Mouse (Mus musculus): ENCODE measurements around the gene Tssk2. TPM values are rescaled to one million over a fixed set of nuclear protein-coding genes. Genes with fewer than 3 reads are reported as not detected.
A peak's percentile ranks its signal among the peaks of the same experiment; 100 is the strongest.

The Tssk2 gene
- total RNA-seq (2021) = not detected
- long read RNA-seq, experiment 1 = 0 reads
- long read RNA-seq, experiment 2 = 0 reads

GRCm38 (mm10) chr16:17898462-17898861, at the start of gene Tssk2, which contains the start of gene Dgcr2:
Gene Tssk2, plus strand, starts transcription at chr16:17898637.
Gene Dgcr2, minus strand, starts transcription at chr16:17898562.
- no peak for DNase-seq
- intact Hi-C loops (cut with DNase I) = no loop called here

GRCm38 (mm10) chr16:17848928-17849327, 49.5 kb upstream of the Tssk2 start:
- intact Hi-C loops (cut with DNase I) = loop anchor here (5.0 kb wide), 1 partner anchor 67 kb away; no protein-coding TSS in a partner anchor
- DNase-seq = no peak

- intact Hi-C loops (cut with DNase I) = loop anchor here (5.0 kb wide), 1 partner anchor 67 kb away; no protein-coding TSS in a partner anchor
- no peak for DNase-seq
Measured at GRCm38 (mm10) chr16:17849486-17849885, 49.0 kb upstream of the Tssk2 start.

DNA sequence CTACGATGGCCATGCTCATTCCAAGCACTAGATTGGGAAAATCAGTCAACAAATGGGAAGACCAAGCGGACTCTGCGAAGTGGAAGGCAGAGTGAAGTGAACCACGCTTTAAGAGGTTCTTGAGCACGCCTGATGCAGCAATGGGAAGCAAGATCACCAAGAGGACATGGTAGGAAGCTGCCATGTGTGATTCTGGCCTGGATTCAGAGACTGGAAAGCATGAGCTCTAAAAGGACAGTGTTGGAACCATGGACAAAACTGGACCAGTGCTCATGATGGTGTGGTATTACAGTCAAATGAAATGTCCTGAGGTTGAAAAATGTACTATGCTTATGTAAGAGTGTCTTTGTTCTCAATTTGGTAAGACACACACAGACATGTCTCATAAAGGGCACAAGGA, 47.1 kb upstream of the Tssk2 start:
- intact Hi-C loops (cut with DNase I) = no loop called here
- no peak for DNase-seq

DNA sequence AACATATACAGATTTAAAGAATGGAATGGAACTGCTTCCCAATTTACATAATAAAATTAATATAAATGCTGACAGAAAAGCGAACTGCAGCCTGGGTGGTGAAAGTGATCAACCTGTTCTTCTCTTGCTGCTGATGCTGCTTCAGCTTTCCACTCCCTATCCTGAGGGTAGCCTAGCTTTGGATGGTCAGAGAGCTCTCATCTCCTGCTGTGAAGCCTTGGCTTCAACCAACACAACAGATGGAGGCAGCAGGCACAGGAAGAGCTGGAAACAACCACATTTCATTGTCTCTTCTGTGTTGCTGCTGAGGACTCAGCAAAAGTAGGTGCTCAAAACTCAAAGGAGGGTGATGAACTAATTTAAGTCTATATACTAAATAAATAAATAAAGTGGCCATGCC, 46.6 kb upstream of the Tssk2 start:
- intact Hi-C loops (cut with DNase I) = no loop called here
- DNase-seq = no peak

GRCm38 (mm10) chr16:17853263-17853662, 45.2 kb upstream of the Tssk2 start:
- intact Hi-C loops (cut with DNase I) = no loop called here
- DNase-seq = no peak

GRCm38 (mm10) chr16:17857157-17857556, 41.3 kb upstream of the Tssk2 start:
- intact Hi-C loops (cut with DNase I) = no loop called here
- no peak for DNase-seq

GRCm38 (mm10) chr16:17858592-17858991, 39.8 kb upstream of the Tssk2 start:
- DNase-seq = no peak
- intact Hi-C loops (cut with DNase I) = no loop called here

DNA sequence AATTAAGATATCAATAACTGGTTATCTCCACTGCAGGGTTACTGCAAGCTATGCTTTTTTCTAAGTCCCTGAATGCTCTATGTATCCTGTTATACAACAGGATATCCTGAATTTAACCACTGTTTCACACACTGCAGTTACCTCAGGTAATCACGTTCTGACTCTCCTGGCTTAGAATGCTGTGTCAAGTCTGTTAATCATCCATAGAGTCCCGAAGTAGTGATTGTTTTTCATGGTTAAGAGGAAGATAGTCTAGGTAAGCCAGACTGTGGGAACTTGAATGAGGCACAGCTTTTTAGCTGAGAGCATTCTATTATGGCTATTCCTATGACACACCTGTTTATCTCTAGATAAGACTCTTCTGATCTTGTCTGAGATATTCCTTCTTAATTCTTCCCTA, 33.1 kb upstream of the Tssk2 start:
- DNase-seq = no peak
- intact Hi-C loops (cut with DNase I) = no loop called here

DNA sequence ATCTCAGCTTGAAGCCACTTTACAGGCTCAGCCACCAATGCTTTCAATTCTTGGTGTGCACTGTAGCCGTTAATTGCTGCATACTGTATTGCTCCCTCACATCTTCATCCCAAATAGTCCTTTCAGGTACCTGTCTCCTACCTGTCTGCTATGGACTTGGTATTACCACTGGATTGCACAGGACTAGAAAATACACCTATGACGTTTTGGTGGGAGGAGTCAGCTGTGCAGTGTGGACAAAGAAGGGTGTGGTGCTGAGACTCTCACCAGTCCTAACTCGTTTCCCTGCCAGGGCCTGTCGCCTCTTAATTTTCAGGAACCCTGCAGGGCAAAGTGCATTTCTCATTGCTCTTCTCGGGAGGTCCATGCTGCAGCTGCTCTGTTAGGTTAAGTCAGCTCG, 32.7 kb upstream of the Tssk2 start:
- intact Hi-C loops (cut with DNase I) = no loop called here
- DNase-seq = no peak

DNA sequence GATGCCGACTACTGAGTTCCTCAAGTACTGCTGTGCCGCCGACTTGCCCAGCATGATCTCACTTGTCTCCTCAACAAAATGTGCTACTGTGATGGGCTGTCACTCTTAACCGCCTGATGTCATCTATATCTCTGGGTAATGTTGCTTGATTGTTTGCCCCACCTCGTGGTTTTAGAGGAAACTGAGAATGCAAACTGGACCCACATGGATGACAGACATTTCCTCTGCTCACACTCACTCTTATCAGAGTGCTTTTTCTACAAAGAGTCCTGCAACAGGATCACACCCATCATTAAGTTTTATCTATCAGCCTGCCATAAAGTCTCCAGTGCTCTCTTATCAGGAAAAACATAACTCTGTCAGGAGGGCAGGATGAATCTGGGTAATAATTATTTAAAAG, 27.2 kb upstream of the Tssk2 start:
- no peak for DNase-seq
- intact Hi-C loops (cut with DNase I) = no loop called here

DNA sequence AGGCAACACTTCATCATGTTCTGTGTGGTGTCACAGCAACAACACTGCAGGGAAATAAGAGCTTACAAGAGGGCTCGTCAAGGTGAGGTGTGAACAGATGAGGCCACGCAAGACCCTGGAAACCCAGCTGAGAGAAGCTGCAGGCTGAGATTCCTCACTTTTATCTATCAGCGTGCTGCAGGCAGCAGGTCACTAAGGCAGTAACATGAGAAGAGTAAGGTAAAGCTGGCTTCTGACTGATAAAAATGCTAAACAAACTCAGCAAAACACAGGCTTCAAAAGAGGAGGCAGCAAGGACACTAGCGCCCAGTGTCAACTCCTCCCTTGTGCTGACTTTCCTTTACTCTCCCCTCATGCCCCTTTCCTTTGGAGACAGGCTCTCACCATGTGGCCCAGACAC, 25.4 kb upstream of the Tssk2 start:
- no peak for DNase-seq
- intact Hi-C loops (cut with DNase I) = no loop called here

DNA sequence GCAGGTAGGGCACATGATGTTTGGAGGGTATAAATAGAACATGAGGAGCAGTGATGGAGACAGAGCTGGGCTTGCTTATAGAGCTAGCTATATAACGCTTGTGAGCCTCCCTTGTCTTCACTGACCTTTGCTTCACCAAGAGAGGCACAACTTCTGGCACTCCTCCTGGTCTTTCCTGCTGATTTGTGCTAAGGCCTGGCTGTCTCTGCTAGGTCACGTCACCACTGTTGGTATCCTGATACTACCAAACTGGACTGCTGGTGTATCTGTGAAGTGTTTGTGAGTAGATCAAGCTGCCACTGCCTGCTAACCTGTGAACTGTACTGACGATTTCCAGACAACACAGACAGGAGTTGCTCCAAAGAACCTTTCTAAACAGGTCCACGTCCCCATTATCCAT, 23.3 kb upstream of the Tssk2 start:
- intact Hi-C loops (cut with DNase I) = no loop called here
- no peak for DNase-seq

GRCm38 (mm10) chr16:17876096-17876495, 22.3 kb upstream of the Tssk2 start:
- no peak for DNase-seq
- intact Hi-C loops (cut with DNase I) = no loop called here

- no peak for DNase-seq
- intact Hi-C loops (cut with DNase I) = no loop called here
Measured at GRCm38 (mm10) chr16:17879571-17879970, 18.9 kb upstream of the Tssk2 start.

GRCm38 (mm10) chr16:17882196-17882595, 16.2 kb upstream of the Tssk2 start:
- no peak for DNase-seq
- intact Hi-C loops (cut with DNase I) = no loop called here

- no peak for DNase-seq
- intact Hi-C loops (cut with DNase I) = no loop called here
Measured at GRCm38 (mm10) chr16:17884116-17884515, 14.3 kb upstream of the Tssk2 start.

DNA sequence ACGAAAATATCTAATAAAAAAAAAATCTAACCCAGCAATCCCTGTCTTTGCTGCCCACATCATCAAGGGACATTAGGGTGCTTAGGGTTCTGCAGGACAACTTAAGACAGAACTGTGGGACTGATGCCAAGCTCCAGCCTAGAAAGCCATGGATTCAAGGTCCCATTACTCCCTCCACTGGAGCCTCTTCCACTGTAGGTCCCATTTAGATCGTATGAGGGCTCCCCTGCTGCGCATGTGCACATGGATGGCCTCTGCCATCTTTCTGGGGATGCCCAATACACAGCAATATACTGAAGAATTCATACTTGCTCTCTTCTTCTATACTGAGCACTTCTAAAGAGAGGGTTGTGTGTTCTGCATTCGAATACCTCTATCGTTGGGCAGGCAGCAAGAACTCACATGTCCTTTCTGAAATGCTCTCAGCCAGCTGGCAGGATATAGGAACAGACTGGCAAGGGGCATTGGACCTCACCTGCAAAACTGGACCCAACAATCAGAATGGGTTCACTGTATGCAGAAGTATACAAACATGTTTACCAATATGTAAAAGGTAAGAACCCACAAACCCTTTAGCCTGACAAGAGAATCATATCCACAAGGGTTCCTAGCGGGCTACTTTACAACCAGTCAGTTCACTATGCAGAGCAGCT, 8.6 kb upstream of the Tssk2 start:
- intact Hi-C loops (cut with DNase I) = no loop called here
- peak in 1 of 2 experiments; percentile 4 for DNase-seq

- peak in 1 of 2 experiments; percentile 12 for DNase-seq
- intact Hi-C loops (cut with DNase I) = no loop called here
Measured at GRCm38 (mm10) chr16:17890342-17890727, 8.1 kb upstream of the Tssk2 start.

DNA sequence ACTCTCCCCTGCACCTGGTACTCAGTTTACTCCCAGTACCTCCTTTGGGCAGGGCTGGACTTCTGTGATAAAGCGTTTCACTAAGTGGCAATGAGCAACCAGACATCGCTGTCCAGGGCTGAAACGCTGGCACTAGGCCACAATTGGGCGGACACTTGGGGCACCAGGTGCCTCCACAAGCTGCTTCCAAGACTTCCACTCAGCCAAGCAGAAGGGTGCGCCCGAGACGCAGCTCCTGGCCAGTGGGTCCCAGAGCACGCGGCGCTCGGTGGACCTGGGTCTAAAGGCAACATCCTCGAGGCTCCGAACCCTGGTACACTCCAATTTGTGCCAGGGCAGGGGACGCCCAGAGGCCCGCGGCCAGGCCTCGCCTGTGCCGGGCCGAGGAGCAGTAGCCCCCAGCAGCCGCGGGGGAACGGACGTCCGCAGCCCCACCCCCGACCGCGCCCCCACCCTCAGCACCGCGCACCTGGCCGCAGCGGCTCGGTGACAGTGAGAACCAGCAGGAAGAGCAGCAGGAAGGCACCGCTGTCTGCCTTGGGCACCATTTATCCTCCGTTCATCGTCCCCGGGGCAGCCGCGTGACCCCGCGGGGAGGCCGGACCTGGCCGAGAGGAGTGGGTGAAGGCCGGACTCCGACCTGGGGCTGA, 7.4 kb upstream of the Tssk2 start:
- peak; percentile 61 to 68 for DNase-seq
- intact Hi-C loops (cut with DNase I) = no loop called here

DNA sequence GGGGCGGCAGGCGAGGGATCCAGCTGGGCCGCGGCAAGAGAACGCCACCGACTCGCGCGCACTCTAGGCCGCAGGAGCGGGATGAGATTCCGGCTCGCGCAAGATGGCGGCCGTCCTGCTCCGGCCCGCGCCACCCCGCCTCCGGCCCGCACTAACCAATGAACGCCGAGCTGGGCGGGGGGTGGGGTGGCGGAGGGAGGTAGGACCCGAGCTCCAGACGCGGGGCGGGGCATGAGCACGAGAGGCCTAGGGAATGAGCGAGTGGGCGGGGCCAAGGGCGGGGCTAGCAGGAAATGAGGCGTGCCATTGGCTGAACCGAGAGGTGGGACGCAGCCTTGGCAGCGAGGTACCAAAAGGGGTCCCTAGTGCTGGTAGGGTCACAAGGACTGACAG, 6.9 kb upstream of the Tssk2 start, which contains the start of gene Gm20518:
Gene Gm20518 (minus strand): TSS at position 105 of the 393 bp plus-strand sequence.
- intact Hi-C loops (cut with DNase I) = no loop called here
- peak; percentile 99 for DNase-seq

DNA sequence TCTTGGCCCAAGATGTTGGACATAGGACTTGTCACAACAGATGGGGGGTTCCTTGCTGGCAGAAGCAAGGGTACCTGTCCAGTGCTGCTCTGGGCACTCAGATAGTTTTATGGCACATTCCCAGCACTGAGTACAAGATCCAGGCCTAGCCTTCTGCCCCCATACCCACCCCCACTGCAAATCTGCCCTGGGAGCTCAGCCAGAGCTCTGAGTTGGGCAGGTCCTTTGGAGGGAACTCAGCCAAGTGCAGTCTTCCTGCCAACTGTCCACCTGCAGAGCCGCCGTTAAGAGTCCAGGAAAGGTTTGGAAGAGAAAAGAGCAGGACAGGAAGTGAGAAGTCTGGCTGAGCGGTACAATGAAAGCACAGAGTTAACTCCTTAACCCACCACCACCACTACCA, 5.8 kb upstream of the Tssk2 start:
- no peak for DNase-seq
- intact Hi-C loops (cut with DNase I) = no loop called here

All from gastrocnemius, postnatal 36 days (tissue).